Mouse (Mus musculus): ENCODE data around the gene Mpp4.

GRCm38 (mm10) chr1:59212951-59213350 is 49.8 kb upstream of the Mpp4 start:
- TF ChIP-seq CTCF (IDR thresholded peaks at IDR 0.05; ENCODE audit: low read depth, low read length), result no peak
- TF ChIP-seq POLR2A (IDR thresholded peaks at IDR 0.05; ENCODE audit: borderline replicate concordance, low read depth, low read length), result no peak

Data from bone marrow macrophage, adult 2 months (primary cell).